Mouse (Mus musculus) heart, embryonic 11.5 days (tissue): ENCODE measurements at regions not wholly inside any gene's neighbourhood (a gene's known extent, or its start where the extent isn't known, plus 50 kb on each side); places are given as distances from the start of the nearest gene placed in this dataset.

Experiments used
- ATAC-seq: fragments of 200-750 bp; cut with Nextera tagmentation; replicated peaks from 2 replicates; pipeline ENCODE4 v1.8.0; 2017; ENCODE audit warnings: moderate library complexity; ENCODE audit not compliant: insufficient number of reproducible peaks, low FRiP score, low TSS enrichment
- H3K27ac ChIP-seq: fragments of 300-500 bp; sonication (generic); 2 replicates; pipeline ENCODE4 v1.5.1; 2014; ENCODE audit warnings: mild to moderate bottlenecking, low read depth, low read length
- H3K27me3 ChIP-seq: fragments of 300-500 bp; sonication (generic); 2 replicates; pipeline ENCODE4 v1.6.1; 2014; ENCODE audit warnings: mild to moderate bottlenecking, low read length, mixed read lengths; ENCODE audit not compliant: control insufficient read depth, insufficient read depth
- H3K36me3 ChIP-seq: fragments of 300-500 bp; sonication (generic); 2 replicates; pipeline ENCODE4 v1.6.1; 2014; ENCODE audit warnings: mild to moderate bottlenecking, low read length, moderate library complexity, mixed read lengths; ENCODE audit not compliant: control insufficient read depth, insufficient read depth
- H3K4me1 ChIP-seq: fragments of 300-500 bp; sonication (generic); 2 replicates; pipeline ENCODE4 v1.6.1; 2014; ENCODE audit warnings: low read length; ENCODE audit not compliant: control insufficient read depth, insufficient read depth
- H3K4me2 ChIP-seq: fragments of 300-500 bp; sonication (generic); 2 replicates; pipeline ENCODE4 v1.6.1; 2014; ENCODE audit warnings: mild to moderate bottlenecking, moderate library complexity
- H3K4me3 ChIP-seq: fragments of 300-500 bp; sonication (generic); 2 replicates; pipeline ENCODE4 v1.5.1; 2014; ENCODE audit warnings: low read depth, low read length
- H3K9ac ChIP-seq: fragments of 300-500 bp; sonication (generic); 2 replicates; pipeline ENCODE4 v1.6.1; 2014; ENCODE audit warnings: mild to moderate bottlenecking, low read depth, low read length, moderate library complexity
- H3K9me3 ChIP-seq: fragments of 300-500 bp; sonication (generic); replicated peaks from 2 replicates; pipeline ENCODE4 v1.6.1; 2016; ENCODE audit warnings: low read length; ENCODE audit not compliant: control insufficient read depth
- WGBS: fragments of 180-500 bp; shearing (Covaris S2); extraction: QIAGEN DNeasy Blood & Tissue Kit; methylation state at CpG from one replicate; pipeline ENCODE4 v1.1.7; 2014; ENCODE audit not compliant: insufficient replicate concordance; 5-methylcytosine and 5-hydroxymethylcytosine counted together

GRCm38 (mm10) chr13:119339016-119339415 lies 89.4 kb upstream of the Paip1 start:
- Histone ChIP-seq H3K27me3 (no peaks in the 10 kb centered on the region), H3K9me3 (no peaks in the 10 kb centered on the region), H3K27ac (no peak overlapping the region), H3K4me1 (no peaks in the 10 kb centered on the region), H3K4me2 (no peak overlapping the region), H3K9ac (no peak overlapping the region), H3K4me3 (no peak overlapping the region), H3K36me3 (peaks cover 15% of the 10 kb centered on the region)
- no peak for ATAC-seq
- 79% methylated on average over 5 of the region's 5 CpGs for WGBS

GRCm38 (mm10) chr13:119339762-119340161 lies 88.6 kb upstream of the Paip1 start:
- 87% methylated on average over 11 of the region's 11 CpGs for WGBS
- no peak for ATAC-seq

DNA sequence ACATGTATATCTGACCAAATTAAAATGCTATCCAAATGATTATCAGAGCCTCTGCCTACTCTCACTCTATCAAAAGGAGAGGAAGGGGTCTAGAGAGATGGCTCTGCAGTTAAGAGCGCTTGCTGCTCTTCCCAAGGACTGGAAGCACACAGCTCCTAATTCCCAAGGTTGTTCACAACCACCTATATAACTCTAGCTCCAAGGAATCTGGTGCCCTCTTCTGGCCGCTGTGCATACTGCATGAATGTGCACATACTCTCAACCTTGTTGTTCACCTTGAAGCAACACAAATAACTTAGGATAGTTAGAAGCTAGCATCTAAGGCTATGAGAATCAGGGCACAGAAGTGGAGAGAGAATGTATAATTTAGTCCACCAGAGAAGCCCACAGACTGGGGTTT lies 86.6 kb upstream of the Paip1 start:
- H3K27me3 ChIP-seq, result no peaks in the 10 kb centered on the region
- H3K9me3 ChIP-seq, result no peaks in the 10 kb centered on the region
- no peak overlapping the region for H3K4me2 ChIP-seq
- WGBS, result 36% methylated on average over 2 of the region's 2 CpGs
- no peak for ATAC-seq
- no peak overlapping the region for H3K27ac ChIP-seq
- H3K4me3 ChIP-seq, result no peak overlapping the region
- H3K4me1 ChIP-seq, result no peaks in the 10 kb centered on the region
- H3K36me3 ChIP-seq, result peaks cover 13% of the 10 kb centered on the region
- H3K9ac ChIP-seq, result no peak overlapping the region

More at GRCm38 (mm10) chr13:119339762-119340161, 88.6 kb upstream of the Paip1 start:
- Histone ChIP-seq H3K27me3 (no peaks in the 10 kb centered on the region), H3K9ac (no peak overlapping the region), H3K9me3 (no peaks in the 10 kb centered on the region), H3K27ac (no peak overlapping the region), H3K36me3 (peaks cover 15% of the 10 kb centered on the region), H3K4me2 (no peak overlapping the region), H3K4me3 (no peak overlapping the region), H3K4me1 (no peaks in the 10 kb centered on the region)

- Histone ChIP-seq H3K9ac (no peak overlapping the region), H3K27ac (no peak overlapping the region), H3K4me2 (no peak overlapping the region), H3K4me1 (no peaks in the 10 kb centered on the region), H3K27me3 (no peaks in the 10 kb centered on the region), H3K36me3 (peaks cover 12% of the 10 kb centered on the region), H3K4me3 (no peak overlapping the region), H3K9me3 (no peaks in the 10 kb centered on the region)
- no peak for ATAC-seq
- WGBS, result 89% methylated on average over 7 of the region's 7 CpGs
These were observed 85.6 kb upstream of the Paip1 start for GRCm38 (mm10) chr13:119342761-119343160.

DNA sequence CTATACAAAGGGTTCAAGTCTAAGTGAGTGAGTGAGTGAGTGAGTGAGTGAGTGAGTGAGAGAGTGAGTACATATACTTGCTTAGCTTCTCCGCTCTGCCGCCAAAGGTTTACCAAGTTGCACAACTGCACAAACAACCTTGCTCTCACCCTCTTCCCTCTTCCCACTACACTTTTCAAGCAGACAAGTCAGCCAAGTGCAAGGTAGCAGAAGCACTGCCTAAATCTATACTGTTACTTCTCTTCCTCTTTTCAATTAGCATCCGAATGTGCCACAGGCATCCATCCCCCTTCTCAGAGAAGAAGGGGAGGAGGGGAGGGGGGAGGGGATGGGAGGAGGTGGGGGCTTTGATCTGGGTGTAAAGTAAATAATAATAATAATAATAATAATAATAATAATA lies 80.4 kb upstream of the Paip1 start:
- Histone ChIP-seq H3K27ac (no peak overlapping the region), H3K4me2 (no peak overlapping the region), H3K4me3 (no peak overlapping the region), H3K4me1 (no peaks in the 10 kb centered on the region), H3K9me3 (no peaks in the 10 kb centered on the region), H3K36me3 (peaks cover 11% of the 10 kb centered on the region), H3K27me3 (no peaks in the 10 kb centered on the region), H3K9ac (no peak overlapping the region)
- no peak for ATAC-seq
- WGBS, result 91% methylated on average over 3 of the region's 3 CpGs

DNA sequence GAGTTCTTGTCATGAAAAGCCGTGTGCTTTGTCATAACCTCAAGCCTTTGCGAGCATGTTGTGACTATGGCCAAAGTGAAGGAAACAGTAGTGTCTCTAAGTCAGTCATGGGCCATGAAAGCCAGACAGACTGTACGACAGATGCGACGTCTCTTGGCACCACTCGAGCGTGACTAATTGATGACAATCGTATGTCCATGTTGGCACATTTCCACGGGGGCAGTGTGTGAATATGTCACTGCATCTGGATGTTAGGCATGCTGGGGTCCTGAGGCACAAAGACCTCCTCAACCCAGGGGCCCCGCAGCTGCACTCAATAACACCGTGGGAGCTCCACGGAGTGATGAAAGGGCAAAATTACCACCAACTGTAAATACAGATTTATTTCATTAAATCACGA lies 77.1 kb upstream of the Paip1 start:
- Histone ChIP-seq H3K9me3 (no peaks in the 10 kb centered on the region), H3K27ac (no peak overlapping the region), H3K4me1 (no peaks in the 10 kb centered on the region), H3K4me3 (no peak overlapping the region), H3K4me2 (no peak overlapping the region), H3K27me3 (no peaks in the 10 kb centered on the region), H3K36me3 (peaks cover 24% of the 10 kb centered on the region), H3K9ac (no peak overlapping the region)
- no peak for ATAC-seq
- WGBS, result 77% methylated on average over 13 of the region's 13 CpGs

DNA sequence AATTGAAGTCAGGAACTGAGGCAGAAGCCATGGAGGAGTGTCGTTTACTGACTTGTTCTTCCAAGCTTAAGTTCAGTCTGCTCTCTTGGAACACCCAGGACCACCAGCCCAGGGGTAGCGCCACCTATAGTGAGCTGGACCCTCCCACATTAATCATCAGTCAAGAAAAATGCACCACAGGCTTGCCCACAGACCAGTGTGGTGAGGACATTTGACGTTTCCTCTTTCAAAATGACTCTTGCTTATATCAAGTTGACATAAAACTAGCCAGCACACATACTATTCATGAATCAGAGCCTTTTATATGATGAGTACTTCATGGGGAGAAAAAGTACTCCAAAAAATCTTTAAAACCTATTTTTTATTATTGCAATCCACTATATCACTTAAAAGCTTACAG lies 69.7 kb upstream of the Paip1 start:
- Histone ChIP-seq H3K36me3 (peaks cover 25% of the 10 kb centered on the region), H3K27ac (no peak overlapping the region), H3K9me3 (no peaks in the 10 kb centered on the region), H3K4me1 (no peaks in the 10 kb centered on the region), H3K9ac (no peak overlapping the region), H3K4me2 (no peak overlapping the region), H3K4me3 (no peak overlapping the region), H3K27me3 (no peaks in the 10 kb centered on the region)
- WGBS, result 75% methylated on average over 3 of the region's 3 CpGs
- ATAC-seq, result no peak

DNA sequence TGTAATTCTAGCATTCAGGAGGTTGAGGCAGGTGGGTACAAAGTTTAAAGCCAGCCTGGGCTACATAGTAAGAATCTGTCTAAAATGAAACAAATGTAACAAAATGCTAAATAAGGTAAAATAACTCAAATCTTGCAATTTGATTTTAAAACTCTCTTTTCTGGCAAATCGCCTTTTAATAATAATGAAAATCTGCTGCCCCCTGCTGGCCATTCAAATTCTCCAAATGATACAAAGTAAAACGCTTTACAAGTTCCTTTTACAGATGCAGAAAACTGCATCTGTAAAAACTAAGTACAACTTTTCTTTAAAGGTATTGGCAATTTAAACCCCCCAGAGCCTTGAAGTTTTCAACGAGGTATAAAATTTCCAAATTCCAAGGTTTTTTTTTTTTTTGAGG lies 65.0 kb upstream of the Paip1 start:
- ATAC-seq, result no peak
- WGBS, result 61% methylated on average over 3 of the region's 3 CpGs
- peaks cover 9% of the 10 kb centered on the region for H3K36me3 ChIP-seq

DNA sequence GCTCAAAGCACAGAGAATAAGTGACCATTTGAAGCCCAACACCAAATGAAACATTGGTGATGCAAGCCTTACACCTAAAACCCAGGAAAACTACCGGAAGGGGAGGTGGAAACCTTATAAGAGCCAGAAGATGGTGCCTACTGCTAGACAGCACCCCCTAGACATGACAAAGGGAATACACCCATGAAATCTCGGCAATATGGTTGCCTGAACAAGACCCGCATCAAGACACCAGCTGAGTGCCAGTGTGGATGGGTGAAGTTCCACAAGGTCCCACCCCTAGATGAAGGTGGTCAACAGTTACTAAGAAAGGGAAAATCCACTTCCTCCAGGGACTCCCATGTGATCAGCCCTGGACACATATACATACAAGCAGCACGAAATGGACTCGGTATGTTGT lies 64.2 kb upstream of the Paip1 start:
- Histone ChIP-seq H3K27ac (no peak overlapping the region), H3K9me3 (no peaks in the 10 kb centered on the region), H3K36me3 (peaks cover 9% of the 10 kb centered on the region), H3K4me2 (no peak overlapping the region), H3K27me3 (no peaks in the 10 kb centered on the region), H3K9ac (no peak overlapping the region), H3K4me1 (no peaks in the 10 kb centered on the region), H3K4me3 (no peak overlapping the region)
- ATAC-seq, result no peak
- 84% methylated on average over 5 of the region's 5 CpGs for WGBS

More for the DNA sequence above, 65.0 kb upstream of the Paip1 start:
- Histone ChIP-seq H3K27ac (no peak overlapping the region), H3K9me3 (no peaks in the 10 kb centered on the region), H3K4me3 (no peak overlapping the region), H3K27me3 (no peaks in the 10 kb centered on the region), H3K4me2 (no peak overlapping the region), H3K4me1 (no peaks in the 10 kb centered on the region), H3K9ac (no peak overlapping the region)
